Mouse (Mus musculus) left cerebral cortex, postnatal 4 days (tissue): ENCODE results near the gene Fam187a. TPM values are rescaled to one million over a fixed set of nuclear protein-coding genes. Genes with fewer than 3 reads are reported as not detected.

ENCODE experiments used
- DNase-seq: peaks from one replicate; pipeline ENCODE4 v3.0.0-alpha.2; 2022
- intact Hi-C: fragments of 180-260 bp; cut with DNase I; formaldehyde crosslinking; loops from one replicate; pipeline ENCODE4 v1.15.1; 2025
- total RNA-seq, 2 experiments: library from RNA; stranded (reverse); gene quantifications; 2 replicates each; pipeline ENCODE4 v1.2.3; 2021

Fam187a gene
- total RNA-seq, 2 experiments from 2014 or later = not detected

GRCm38 (mm10) chr11:102893015-102893651, 8.2 kb downstream of the Fam187a start:
- intact Hi-C loops = loop anchor here (2.0 kb wide), 1 partner anchor 100 kb away; no protein-coding TSS in a partner anchor
- peak; percentile 81 for DNase-seq

- no peak for DNase-seq
- intact Hi-C loops = no loop called here
These were observed 9.7 kb downstream of the Fam187a start for GRCm38 (mm10) chr11:102894716-102895115.

- intact Hi-C loops = no loop called here
- DNase-seq = no peak
These were observed 10.8 kb downstream of the Fam187a start for GRCm38 (mm10) chr11:102895779-102896178.

DNA sequence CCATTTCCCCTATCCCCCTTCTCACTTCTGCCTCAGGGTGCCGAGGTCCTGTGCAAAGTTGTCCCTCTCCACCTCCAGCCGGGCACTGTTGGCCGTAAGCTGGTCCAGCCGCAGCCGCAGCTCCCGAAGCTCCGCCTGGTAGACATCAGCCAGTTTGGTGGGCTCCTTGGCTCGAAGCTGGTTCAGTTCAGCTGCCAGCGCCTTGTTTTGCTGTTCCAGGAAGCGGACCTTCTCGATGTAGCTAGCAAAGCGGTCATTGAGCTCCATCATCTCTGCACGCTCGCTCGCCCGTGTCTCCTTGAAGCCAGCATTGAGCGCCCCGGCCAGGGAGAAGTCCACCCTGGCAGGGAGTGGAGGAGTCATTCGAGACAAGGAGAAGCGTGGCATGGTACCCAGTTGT, 11.7 kb downstream of the Fam187a start:
- DNase-seq = peak; percentile 35
- intact Hi-C loops = no loop called here

DNA sequence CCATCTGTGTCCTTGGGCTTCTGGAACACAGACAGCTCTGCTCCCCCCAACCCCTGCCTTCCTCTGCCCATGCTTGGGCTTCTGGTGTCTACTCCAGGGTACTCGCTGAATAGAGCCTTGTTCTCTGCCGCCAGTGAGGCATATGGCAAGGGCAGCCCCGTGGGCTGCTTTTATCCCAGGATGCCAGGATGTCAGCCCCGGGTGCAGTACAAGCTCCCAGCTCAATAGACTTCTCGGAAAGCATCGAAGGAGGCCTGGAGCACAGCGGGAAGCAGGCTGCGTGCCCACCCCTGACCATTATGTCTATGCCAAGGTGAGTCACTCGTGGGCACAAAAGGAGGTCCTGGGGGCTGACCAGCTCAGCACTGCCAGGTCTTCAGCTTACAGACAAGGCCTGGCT, 13.4 kb downstream of the Fam187a start:
- DNase-seq = peak; percentile 90

DNA sequence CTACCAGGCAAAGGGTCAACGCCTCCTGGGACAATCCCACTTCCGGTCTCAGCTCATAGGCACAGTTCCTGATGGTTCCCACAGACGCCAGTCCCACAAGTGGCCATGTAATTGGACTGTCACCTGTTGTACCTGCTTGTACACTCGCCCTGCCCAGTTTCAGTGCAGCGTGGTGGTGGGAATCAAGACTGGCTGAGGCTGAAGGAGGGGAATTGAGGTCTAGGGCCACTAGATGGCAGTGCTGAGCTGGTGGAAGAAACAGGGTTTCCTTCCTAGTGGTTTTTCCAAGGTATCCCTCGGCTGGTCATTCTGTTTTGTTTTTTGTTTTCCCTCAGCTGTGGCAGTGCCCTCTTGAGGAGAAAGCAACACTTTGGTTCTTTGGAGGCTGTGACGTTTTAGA, 15.8 kb downstream of the Fam187a start, which contains the start of gene Gfap:
Gfap (minus strand) TSS at position 150 of the 400 bp plus-strand sequence.
- DNase-seq = peak; percentile 91
- intact Hi-C loops = loop anchor here (2.0 to 10.0 kb wide), 2 partner anchors 92 to 154 kb away; no protein-coding TSS in a partner anchor

More for the DNA sequence above, 13.4 kb downstream of the Fam187a start:
- intact Hi-C loops = no loop called here

GRCm38 (mm10) chr11:102901199-102901598, 16.2 kb downstream of the Fam187a start:
- intact Hi-C loops = loop anchor here (2.0 to 10.0 kb wide), 2 partner anchors 92 to 154 kb away; no protein-coding TSS in a partner anchor
- DNase-seq = no peak

DNA sequence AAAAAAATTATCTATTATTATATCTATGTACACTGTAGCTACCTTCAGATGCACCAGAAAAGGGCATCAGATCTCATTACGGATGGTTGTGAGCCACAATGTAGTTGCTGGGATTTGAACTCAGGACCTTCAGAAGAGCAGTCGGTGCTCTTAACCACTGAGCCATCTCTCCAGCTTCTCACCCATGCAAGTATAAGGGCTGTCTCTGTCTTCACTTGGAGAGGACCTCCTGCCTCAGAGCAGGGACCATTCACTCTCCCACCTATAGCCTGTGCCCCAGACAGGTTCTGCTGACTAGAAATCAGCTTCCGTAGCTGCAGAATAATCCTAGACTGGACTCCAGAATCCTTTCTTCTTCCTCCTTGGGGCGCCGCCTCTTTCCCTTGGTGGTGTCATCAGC, 17.1 kb downstream of the Fam187a start:
- DNase-seq = no peak
- intact Hi-C loops = loop anchor here (10.0 kb wide), 1 partner anchor 153 kb away; no protein-coding TSS in a partner anchor

- intact Hi-C loops = loop anchor here (10.0 kb wide), 1 partner anchor 151 kb away; no protein-coding TSS in a partner anchor
- no peak for DNase-seq
These were observed 18.7 kb downstream of the Fam187a start for GRCm38 (mm10) chr11:102903654-102904053.

DNA sequence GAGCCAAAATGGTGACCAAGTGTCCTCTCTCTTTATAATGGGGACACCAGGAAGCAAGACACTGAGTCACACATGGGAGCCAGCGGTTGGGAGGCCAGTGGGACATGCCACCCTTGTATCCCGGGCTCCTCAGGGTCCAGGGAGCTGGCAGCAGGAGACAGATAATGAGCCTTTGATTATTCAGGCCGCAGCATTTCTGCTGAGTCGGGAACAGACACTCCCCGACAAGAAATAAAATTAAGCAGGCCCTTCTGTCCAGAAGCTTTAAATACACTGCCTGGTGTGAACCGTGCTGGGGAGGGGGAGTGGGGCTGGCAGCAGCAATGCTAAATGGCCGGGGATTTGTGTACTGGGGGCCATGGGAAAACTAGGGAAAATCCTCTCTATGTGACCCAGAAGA, 26.4 kb downstream of the Fam187a start:
- intact Hi-C loops = no loop called here
- no peak for DNase-seq

DNA sequence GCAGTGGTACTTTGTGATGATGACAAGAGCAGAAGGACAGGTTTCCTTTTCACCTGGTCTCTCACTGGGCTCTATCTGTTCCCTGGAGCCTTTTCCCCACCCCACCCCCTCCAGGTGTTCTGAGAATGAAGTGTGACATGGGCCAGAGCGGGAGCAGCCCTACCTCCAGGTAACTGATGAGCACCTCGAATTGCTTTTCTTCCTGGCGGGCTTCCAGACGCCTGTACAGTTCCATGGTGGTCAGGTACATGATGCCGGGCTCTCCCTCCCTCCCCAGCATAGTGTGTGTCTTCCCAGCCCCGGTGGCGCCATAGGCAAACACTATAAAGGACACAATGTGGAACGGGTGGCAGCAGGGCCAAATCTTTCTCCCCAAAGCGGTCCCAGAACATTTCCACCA, 30.4 kb downstream of the Fam187a start:
- intact Hi-C loops = no loop called here
- no peak for DNase-seq

DNA sequence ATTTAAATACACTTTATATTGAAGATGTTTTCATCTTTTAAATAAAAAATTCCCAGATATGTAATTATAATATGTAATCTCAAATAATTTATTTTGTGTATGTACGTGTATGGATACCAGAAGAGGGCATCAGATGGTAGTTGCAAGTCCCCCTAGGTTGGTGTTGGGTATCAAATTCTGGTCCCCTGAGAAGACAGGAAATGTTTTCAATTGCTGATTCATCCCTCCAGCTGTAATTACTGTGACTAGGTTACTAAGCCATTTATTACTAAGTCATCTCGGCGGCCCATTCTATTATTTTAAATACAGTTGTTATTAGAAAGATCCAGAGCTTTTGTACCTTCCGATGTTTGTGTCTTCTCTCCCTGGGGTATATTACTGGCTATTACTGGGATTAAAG, 33.1 kb downstream of the Fam187a start:
- intact Hi-C loops = no loop called here
- DNase-seq = no peak

DNA sequence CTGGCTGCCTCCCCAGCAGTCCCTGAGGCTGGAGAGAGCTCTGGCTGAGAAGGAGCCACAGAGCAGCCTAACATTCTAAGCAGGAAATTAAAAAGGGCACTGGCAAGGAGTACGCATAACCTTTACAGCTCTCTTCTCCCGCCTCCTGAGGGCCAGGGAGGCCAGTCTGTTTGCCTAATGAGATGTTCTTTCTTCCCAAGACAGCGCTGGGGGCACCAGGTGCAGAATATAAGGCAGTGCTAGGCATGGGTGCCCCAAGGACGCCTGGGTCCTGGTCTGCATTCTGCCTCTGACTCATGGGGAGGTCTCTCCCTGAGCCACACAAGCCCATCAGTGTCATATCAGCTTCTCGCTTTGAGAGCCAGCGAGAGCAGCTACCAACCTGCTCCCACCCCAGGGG, 36.5 kb downstream of the Fam187a start:
- intact Hi-C loops = no loop called here

DNA sequence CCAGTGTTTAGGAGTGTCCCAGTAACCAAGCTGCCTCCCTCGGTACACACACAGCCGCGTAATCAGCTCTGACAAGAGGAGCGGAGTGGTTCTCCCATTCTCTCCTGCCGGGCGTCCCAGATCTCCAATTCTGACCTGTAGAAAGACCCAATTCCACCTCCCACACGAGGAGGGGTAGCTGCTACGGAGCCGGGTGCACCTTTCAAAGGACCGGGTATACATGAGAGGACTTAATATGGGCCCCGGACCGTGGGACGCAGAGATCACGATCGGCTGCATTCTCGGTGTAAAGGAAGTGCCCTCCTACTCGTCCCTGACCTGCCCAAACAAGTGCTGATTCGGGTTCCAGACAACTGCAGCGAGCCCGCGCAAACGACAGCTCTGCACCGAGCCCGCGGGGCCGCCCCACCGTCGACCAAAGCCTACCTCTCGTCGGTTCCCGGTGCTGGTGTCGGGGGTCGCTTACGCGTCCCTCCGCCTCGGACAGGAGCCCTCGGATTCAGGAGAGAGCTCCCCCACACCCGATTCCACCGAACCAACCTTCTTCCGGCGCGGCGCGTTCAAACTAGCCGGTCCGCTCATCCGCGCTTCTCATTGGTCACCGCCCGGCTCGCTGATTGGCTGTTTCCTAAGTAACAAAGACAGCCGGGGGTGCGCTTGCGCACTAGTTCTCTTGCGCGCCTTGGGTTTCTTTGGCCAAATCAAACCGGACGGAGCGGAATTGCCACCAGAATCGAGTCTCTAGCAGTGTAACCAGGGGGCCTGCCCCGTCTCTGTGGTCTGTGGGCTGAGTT, 39.8 kb downstream of the Fam187a start, which contains the start of gene Kif18b:
Kif18b (minus strand) TSS at position 568 of the 794 bp plus-strand sequence.
- intact Hi-C loops = no loop called here
- DNase-seq = peak; percentile 98

More for the DNA sequence above, 36.5 kb downstream of the Fam187a start:
- DNase-seq = no peak

GRCm38 (mm10) chr11:102925351-102925717, 40.4 kb downstream of the Fam187a start:
- DNase-seq = peak; percentile 61
- intact Hi-C loops = no loop called here

DNA sequence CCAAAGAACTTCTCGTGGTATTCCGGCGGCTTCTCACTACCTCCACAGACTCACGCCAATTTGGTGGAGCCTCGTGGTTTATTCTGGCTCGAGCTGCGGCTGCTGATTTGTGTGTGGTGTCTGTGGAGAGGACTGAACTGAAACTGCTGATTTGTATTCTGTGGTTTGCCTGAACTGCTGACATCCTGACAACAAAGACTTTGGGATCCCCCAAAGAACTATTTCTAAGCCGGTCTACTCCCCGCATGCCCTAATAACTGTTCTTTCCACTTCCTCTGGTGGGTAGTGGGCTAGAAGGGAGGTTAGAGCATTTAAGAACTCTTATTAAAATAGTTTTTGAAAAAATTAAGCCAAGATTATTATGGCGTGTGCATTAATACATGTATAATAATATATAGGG, 45.7 kb downstream of the Fam187a start:
- DNase-seq = no peak
- intact Hi-C loops = no loop called here

DNA sequence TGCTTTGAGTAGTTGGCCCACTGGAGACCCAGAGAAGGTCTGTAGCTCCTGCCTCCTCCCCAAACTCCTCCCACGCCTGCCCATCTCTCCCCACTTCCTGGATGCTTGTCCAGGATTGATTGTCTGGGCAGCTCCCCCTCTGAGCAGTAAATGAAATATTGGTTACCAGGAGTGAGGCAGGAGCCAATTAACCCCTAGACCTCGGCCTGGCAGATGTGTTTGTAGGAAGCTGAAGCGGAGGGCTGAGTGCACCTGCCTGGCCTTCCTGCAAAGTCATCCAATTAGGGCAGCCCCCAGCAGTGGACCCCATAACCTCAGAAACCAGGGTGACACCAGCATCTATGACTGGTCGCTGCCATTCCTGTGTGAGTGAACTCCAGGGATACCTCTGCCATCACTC, 51.3 kb downstream of the Fam187a start:
- intact Hi-C loops = no loop called here
- no peak for DNase-seq

Other genes starting within 250 kb of the Fam187a start
- gene Meioc, start 221.5 kb upstream of the Fam187a start, total RNA-seq = not detected
- 10 to 100 TPM; 32.8 to 34.5 TPM for gene Ccdc43, start 187.4 kb upstream of the Fam187a start, total RNA-seq
- gene Adam11, start 123.7 kb upstream of the Fam187a start, total RNA-seq = 100 to 1,000 TPM; 103 to 110 TPM
- 10 to 100 TPM; 46.7 to 60.2 TPM for gene Gjc1, start 65.5 kb upstream of the Fam187a start, total RNA-seq
- gene Higd1b, start 49.3 kb upstream of the Fam187a start, total RNA-seq = 1 to 10 TPM; 3.8 to 6.7 TPM
- 100 to 1,000 TPM; 113 to 125 TPM for gene Eftud2, start 4.2 kb upstream of the Fam187a start, total RNA-seq
- under 1 TPM; 0.48 to 0.95 TPM for gene Ccdc103, start 4.0 kb upstream of the Fam187a start, total RNA-seq
- gene Gfap, start 15.7 kb downstream of the Fam187a start, total RNA-seq = 10 to 100 TPM; 37.2 to 56.0 TPM
- 1 to 10 TPM; 3.7 to 4.1 TPM for gene Kif18b, start 40.0 kb downstream of the Fam187a start, total RNA-seq
- 10 to 100 TPM; 10.9 to 12.7 TPM for gene C1ql1, start 61.5 kb downstream of the Fam187a start, total RNA-seq
- gene Nmt1, start 143.0 kb downstream of the Fam187a start, total RNA-seq = 10 to 100 TPM; 60.3 to 67.8 TPM
- gene Dcakd, start 143.2 kb downstream of the Fam187a start, total RNA-seq = 100 to 1,000 TPM; 116 to 128 TPM
- gene Plcd3, start 216.5 kb downstream of the Fam187a start, total RNA-seq = 10 to 100 TPM; 11.1 to 13.8 TPM
- 10 to 100 TPM; 31.7 to 41.3 TPM for gene Acbd4, start 216.5 kb downstream of the Fam187a start, total RNA-seq
- gene Hexim1, start 231.1 kb downstream of the Fam187a start, total RNA-seq = 10 to 100 TPM; 22.9 to 23.2 TPM
- gene Hexim2, start 247.3 kb downstream of the Fam187a start, total RNA-seq = 10 to 100 TPM; 19.0 to 24.2 TPM